Mouse (Mus musculus) small intestine, adult 2 months (tissue): ENCODE measurements around the gene Asic4.

Source experiments
- CTCF ChIP-seq: fragments of 200-500 bp; IDR thresholded peaks from 2 replicates; pipeline ENCODE4 v1.5.1; 2012; ENCODE audit warnings: low read depth, mild to moderate bottlenecking, control low read depth, inconsistent platforms, low read length, moderate library complexity, mixed read lengths; ENCODE audit not compliant: insufficient replicate concordance, insufficient read length; ENCODE audit errors: extremely low read depth
- POLR2A ChIP-seq: fragments of 200-500 bp; IDR thresholded peaks from 2 replicates; pipeline ENCODE4 v1.6.1; 2012; ENCODE audit warnings: low read depth, mild to moderate bottlenecking, control low read depth, inconsistent platforms, low read length, moderate library complexity

- TF ChIP-seq CTCF (no peak), POLR2A (no peak)
Observed at GRCm38 (mm10) chr1:75445141-75445701, 5.0 kb upstream of the Asic4 start.
